13 mouse cellular contexts compared by ENCODE assay signal in the genomic region with DNA sequence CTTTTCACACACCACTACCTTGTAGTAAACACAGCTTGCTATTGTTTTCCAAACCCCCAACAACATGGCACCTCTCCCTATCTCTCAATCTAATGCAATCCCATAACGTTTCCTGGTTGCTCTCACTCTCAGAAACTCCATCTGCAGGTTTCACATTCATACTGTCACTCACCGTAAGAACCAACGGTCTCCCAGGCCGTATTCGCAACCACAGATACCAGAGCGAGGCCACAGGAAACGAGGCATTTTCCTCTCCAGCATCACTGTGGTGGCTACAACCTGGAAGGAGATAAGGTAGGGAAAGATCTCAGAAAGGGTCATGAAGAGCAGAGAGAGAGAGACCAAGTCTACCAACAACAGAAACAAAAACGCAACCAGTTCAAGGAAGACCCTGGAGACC. TPM values are rescaled to one million over a fixed set of nuclear protein-coding genes. Genes with fewer than 3 reads are reported as not detected.
"Had no signal": no experiment of that assay in that cellular context is flagged by ENCODE, and none has a peak within 500 bp of the region (broad histone marks: within the 10 kb centered on the region; RNA-seq: fewer than 3 reads in every experiment).

No protein-coding gene starts in this region.

- ATAC-seq: midbrain, embryonic 13.5 days had no signal

- DNase-seq: kidney, adult 11 months; kidney, adult 9 months; kidney, postnatal 36 days; left cerebral cortex, postnatal 4 days; lung, adult 18-20 months; right cerebral cortex, adult 18-20 months; right cerebral cortex, postnatal 25 days had no signal

RNA-seq across cellular contexts. Expression of a gene that starts 18.4 kb away (rescaled TPM):
- total RNA-seq: liver, adult 2 months; midbrain, postnatal 0 days had no signal

RNA-seq across cellular contexts. Expression of a gene that starts 25.9 kb away (rescaled TPM):
- total RNA-seq: layer of hippocampus, adult 18-20 months; layer of hippocampus, postnatal 10 days; left cerebral cortex, postnatal 10 days; left cerebral cortex, postnatal 4 days; liver, adult 2 months; midbrain, postnatal 0 days had no signal

RNA-seq across cellular contexts. Expression of a gene that starts 29.6 kb away (rescaled TPM):
- total RNA-seq: layer of hippocampus, adult 18-20 months; layer of hippocampus, postnatal 10 days; left cerebral cortex, postnatal 10 days; left cerebral cortex, postnatal 4 days; liver, adult 2 months; midbrain, postnatal 0 days had no signal

RNA-seq across cellular contexts. Expression of a gene that starts 49.5 kb away (rescaled TPM):
- total RNA-seq: layer of hippocampus, adult 18-20 months; layer of hippocampus, postnatal 10 days; left cerebral cortex, postnatal 10 days; left cerebral cortex, postnatal 4 days; liver, adult 2 months; midbrain, postnatal 0 days had no signal
